Mouse (Mus musculus) liver, embryonic 18 days (tissue): ENCODE results near the gene Acta1. TPM values are rescaled to one million over a fixed set of nuclear protein-coding genes. Genes with fewer than 3 reads are reported as not detected.

Experiments used
- polyA plus RNA-seq: library from polyadenylated mRNA; depleted of rRNA; stranded (reverse); fragments of >200 nt; gene quantifications from 2 replicates; pipeline ENCODE4 v1.2.3, GENCODE M21; 2012; rRNA removed

The Acta1 gene
- polyA plus RNA-seq, result 0.89 and 4.7 TPM in 2 replicates

GRCm38 (mm10) chr8:123894502-123895097 lies at the start of gene Acta1:
Gene Acta1, minus strand, starts transcription at chr8:123894751.

GRCm38 (mm10) chr8:123859648-123860259 lies 34.8 kb downstream of the Acta1 start, which contains the start of gene Ccsap:
Gene Ccsap, minus strand, starts transcription at chr8:123860209.

Other genes with a start within 250 kb of the Acta1 start
- gene Rhou, start 240.8 kb downstream of the Acta1 start, polyA plus RNA-seq, result 6.9 and 9.4 TPM in 2 replicates
- 23.9 and 28.6 TPM in 2 replicates for gene Rab4a, start 88.8 kb downstream of the Acta1 start, polyA plus RNA-seq
- gene Ccsap, start 34.5 kb downstream of the Acta1 start, polyA plus RNA-seq, result 2.0 and 2.1 TPM in 2 replicates
- gene Nup133, start 54.5 kb upstream of the Acta1 start, polyA plus RNA-seq, result 8.7 and 9.0 TPM in 2 replicates
- gene Abcb10, start 88.4 kb upstream of the Acta1 start, polyA plus RNA-seq, result 41.5 and 42.0 TPM in 2 replicates
- 15.9 and 16.6 TPM in 2 replicates for gene Taf5l, start 126.6 kb upstream of the Acta1 start, polyA plus RNA-seq
- gene Urb2, start 126.8 kb upstream of the Acta1 start, polyA plus RNA-seq, result 2.9 and 3.6 TPM in 2 replicates